Mouse (Mus musculus) lung, adult 2 months (tissue): ENCODE measurements around the gene Apod. TPM values are rescaled to one million over a fixed set of nuclear protein-coding genes. Genes with fewer than 3 reads are reported as not detected.

Experiments
- DNase-seq: peaks from one replicate; pipeline ENCODE4 v3.0.0; 2022
- H3K4me1 ChIP-seq: fragments of 200-500 bp; 2 replicates; pipeline ENCODE4 v1.6.1; 2011; ENCODE audit warnings: low read length; ENCODE audit not compliant: control insufficient read depth, insufficient read depth
- H3K4me3 ChIP-seq: fragments of 200-500 bp; replicated peaks from 2 replicates; pipeline ENCODE3; 2011; ENCODE audit warnings: low read depth, mild to moderate bottlenecking, control low read depth, low read length; ENCODE audit errors: extremely low read depth
- CTCF ChIP-seq: fragments of 200-500 bp; IDR thresholded peaks from 2 replicates; pipeline ENCODE4 v1.5.1; 2011; ENCODE audit warnings: mild to moderate bottlenecking, low read length, control low read depth; ENCODE audit not compliant: insufficient read depth
- POLR2A ChIP-seq: fragments of 200-500 bp; IDR thresholded peaks from 2 replicates; pipeline ENCODE4 v1.6.1; 2011; ENCODE audit warnings: low read depth, mild to moderate bottlenecking, control low read depth, low read length, borderline replicate concordance; ENCODE audit errors: extremely low read depth
- WGBS: fragments of 180-500 bp; shearing (Covaris S2); methylation state at CpG from one replicate; pipeline ENCODE4 v1.1.7; 2018; 5-methylcytosine and 5-hydroxymethylcytosine counted together
- polyA plus RNA-seq: library from polyadenylated mRNA; depleted of rRNA; stranded (reverse); fragments of >200 nt; gene quantifications from 2 replicates; pipeline ENCODE4 v1.2.3, GENCODE M21; 2012

Gene Apod
- polyA plus RNA-seq, 1 experiment, result 5.1 TPM

DNA sequence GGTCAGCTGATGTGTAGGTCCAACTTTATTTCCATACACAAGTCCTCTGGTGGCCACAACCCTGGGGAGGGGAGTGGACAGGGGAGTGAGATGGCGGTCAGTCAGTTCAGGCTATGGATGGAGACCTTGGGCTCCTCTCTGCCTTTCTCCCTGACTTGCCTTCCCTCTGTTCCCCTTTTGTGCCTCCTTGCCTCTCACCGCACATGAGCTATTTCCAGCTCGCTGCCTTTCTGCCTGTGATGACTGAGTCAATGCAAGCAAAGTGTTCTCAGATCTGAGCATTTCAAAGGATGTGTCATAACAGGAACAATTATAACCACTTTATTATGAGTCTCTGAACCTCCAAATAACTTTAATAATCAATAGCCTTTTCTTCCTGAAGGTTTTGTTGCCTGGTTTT is 2.3 kb downstream of the Apod start:
- DNase-seq, result no peak
- Histone ChIP-seq H3K4me1 (0 out of 2 replicates have a peak, but pooled peaks cover 2% of the 10 kb centered on the region), H3K4me3 (no peak overlapping the region)
- WGBS, result 84% methylated on average over 3 of the region's 3 CpGs
- no peak for TF ChIP-seq POLR2A
- TF ChIP-seq CTCF, result no peak

DNA sequence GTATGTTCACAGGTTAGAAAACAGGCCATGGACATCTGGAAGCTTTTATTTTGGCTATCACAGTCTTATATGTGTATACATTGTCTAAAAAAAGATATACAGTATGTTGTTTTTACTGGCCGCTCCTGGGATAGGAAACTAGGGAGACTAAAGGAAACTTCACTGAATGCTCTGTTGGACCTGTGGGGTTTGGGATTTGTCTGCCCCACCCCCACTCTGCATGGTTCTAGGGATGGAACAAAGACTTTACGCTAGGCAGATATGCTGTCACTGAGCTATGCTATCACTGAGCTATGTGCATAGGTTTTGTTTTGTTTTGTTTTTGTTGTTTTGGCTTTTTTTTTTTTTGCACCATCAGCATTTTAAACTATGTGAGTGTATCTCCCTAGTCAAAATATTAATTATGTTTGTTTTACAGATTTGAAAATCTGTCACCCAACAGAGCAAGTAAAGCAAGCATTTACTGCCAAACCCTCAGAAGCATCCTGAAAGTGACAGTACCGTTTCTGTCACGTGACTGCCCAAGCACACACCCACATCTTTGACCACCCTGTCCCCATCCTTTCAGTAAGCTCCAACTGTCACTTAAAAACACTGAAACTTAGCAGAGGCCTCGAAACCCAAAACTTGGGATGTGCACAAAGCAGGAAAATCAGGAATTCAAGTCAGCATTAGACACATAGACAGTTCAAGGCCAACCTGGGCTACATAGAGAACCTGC is 9.2 kb downstream of the Apod start:
- TF ChIP-seq CTCF (no peak), POLR2A (no peak)
- H3K4me3 ChIP-seq, result no peak overlapping the region
- 80% methylated on average over 5 of the region's 5 CpGs for WGBS
- DNase-seq, result no peak
- H3K4me1 ChIP-seq, result no peaks in the 10 kb centered on the region

DNA sequence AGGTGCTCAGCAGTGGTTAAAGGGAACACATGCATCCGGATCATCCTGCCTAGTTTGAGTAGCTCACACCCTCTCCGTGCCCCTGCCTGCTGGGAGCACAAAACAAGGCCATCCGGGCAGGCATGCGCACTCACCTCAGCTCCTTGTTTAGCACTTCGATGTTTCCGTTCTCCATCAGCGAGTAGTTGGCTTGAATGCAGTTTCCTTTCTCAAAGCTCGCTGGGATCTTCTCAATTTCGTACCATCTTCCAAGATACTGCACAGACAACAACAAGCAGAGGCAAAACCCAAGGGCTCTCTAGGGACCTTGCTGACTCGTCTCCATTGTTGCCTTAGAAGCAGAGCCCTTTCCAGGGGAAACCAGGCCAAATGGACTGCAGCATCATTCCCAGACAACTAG is 11.3 kb downstream of the Apod start:
- DNase-seq, result no peak

DNA sequence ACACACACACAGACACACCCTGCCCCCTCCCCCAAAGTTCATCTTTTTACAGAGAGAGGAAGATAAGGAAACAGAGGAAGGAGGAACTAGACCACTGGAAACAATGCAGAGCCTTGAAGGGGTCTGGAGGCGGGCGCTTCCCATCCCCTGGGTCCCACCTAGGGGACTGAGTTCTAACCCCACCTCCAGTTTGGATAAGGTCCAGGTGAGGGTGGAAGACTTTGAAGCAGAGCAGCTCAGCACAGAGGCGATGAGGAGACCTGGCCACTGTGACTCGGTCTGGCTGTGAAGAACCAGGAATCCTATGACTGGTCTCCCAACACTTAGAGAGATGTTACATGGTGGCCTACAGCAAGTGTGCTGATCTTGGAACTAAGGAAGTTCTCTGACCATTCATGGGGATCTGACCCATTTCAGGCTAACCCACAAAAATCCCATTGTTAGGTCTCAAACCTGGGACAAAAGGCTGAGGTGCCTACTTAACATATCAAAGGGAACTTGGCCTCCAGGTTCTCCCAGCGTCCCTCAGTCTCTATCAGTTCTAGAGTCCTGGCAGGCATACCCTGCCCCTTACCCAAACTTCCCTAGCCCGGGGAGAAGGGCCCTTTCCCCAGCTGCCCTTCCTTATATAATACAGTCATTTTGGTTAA is 13.6 kb downstream of the Apod start:
- WGBS, result 86% methylated on average over 6 of the region's 6 CpGs
- no peak for DNase-seq
- TF ChIP-seq CTCF (no peak), POLR2A (no peak)
- no peaks in the 10 kb centered on the region; the same call in 1 of the 2 replicates for H3K4me1 ChIP-seq
- no peak overlapping the region for H3K4me3 ChIP-seq

More for the DNA sequence above, 11.3 kb downstream of the Apod start:
- Histone ChIP-seq H3K4me1 (no peaks in the 10 kb centered on the region), H3K4me3 (no peak overlapping the region)
- 63% methylated on average over 10 of the region's 10 CpGs for WGBS
- TF ChIP-seq CTCF (no peak), POLR2A (no peak)

DNA sequence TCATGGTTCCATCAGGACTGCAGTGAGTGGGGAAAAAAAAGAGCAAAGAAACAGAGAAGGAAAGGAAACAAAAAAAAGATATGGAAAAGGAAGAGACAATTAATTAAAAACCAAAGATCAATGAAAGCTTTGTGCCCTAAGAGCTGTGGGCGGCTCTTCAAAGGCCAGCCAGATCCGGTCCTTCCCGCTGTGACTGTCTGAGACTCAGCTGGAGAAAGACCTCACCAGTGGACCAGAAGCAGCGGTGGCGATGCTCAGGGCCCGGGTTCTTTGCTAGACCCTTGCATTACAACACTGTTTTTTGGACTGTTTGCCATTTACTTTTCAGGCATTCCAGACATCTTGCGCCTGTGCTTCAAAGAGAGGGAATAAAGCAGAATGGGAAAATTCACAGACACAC is 14.1 kb downstream of the Apod start:
- WGBS, result 53% methylated on average over 7 of the region's 7 CpGs
- H3K4me3 ChIP-seq, result no peak overlapping the region
- TF ChIP-seq POLR2A (no peak), CTCF (no peak)
- H3K4me1 ChIP-seq, result no peaks in the 10 kb centered on the region; the same call in 1 of the 2 replicates
- DNase-seq, result no peak

DNA sequence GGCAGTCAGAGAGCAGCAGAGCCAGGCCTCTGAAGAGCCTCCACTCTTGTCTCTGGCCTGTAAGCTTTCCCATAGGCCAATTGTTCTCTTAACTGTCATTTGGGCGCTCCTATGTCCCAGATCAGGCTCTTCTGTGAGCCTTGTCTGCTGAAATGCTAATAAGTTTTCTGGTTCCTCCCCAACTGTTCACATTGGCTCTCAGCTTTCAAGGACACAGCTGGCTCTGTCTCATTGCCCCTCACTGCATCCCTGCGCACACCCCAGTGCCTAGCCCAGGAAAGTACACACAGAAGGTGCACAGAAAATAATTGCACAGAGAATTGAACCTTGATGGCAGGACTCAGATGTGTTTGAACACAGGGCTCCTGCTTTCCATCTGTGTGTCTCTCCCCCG is 14.7 kb downstream of the Apod start:
- TF ChIP-seq CTCF, result no peak
- TF ChIP-seq POLR2A, result no peak
- Histone ChIP-seq H3K4me3 (no peak overlapping the region), H3K4me1 (no peaks in the 10 kb centered on the region; the same call in 1 of the 2 replicates)
- no peak for DNase-seq
- WGBS, result 69% methylated on average over 3 of the region's 3 CpGs

DNA sequence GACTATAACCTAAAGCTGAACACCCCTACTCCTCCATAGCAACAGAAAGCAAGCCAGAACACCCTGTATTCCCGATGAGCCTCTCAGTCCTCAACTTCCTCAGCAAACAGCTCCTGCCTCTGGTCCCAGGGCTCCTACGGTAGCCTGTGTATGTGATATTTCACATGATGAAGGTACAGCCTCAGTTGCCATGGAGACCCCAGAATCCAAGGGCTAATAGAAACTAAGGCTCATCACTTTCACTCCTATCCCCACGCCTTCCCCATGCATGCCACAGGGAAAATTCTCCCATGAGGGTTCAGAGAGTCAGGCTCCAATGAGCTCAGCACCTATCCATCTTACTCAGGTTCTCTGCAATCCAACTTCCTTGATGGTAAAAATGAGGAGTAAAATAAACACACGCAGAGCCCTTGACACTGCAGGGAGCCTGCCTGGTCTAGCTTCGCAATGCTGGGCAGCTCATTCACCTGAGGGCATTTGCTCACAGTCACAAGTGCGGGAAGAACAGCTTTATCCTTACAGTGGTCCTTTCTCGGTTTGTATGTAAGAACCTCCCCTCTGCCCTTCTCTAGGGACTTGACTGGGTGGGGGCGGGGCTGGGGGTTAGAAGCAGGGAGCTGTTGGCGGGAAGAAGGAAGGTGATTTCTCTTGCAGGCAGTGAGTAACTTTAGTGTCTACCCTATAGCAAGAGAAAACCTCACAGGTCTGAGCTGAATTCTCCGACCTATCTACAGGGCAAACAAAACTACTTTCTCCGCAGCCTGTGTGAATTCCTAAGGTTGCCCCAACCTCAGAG is 15.2 kb downstream of the Apod start:
- 69% methylated on average over 11 of the region's 11 CpGs for WGBS
- TF ChIP-seq POLR2A, result no peak
- no peak for TF ChIP-seq CTCF
- Histone ChIP-seq H3K4me1 (no peaks in the 10 kb centered on the region; the same call in 1 of the 2 replicates), H3K4me3 (no peak overlapping the region)
- no peak for DNase-seq

DNA sequence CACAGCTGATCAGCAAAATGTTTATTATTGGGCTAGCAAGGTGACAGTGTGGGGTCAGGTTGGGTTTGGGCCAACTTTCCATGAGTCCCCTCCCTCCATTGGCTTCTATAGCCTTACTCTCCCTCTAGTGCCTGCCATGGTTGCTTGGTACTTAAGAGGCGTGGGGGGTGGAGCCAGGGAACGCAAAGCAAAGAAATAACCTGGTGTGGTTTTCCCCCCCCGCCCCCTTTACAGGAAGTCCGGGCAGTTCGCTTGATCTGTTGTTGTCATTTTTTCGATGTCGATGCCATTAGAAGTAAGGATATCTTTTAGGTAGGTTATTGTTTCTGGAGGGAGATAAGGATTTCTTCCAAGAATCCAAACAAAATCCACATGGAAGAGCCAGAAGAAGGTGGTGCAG is 17.5 kb downstream of the Apod start:
- Histone ChIP-seq H3K4me1 (no peaks in the 10 kb centered on the region; the same call in 1 of the 2 replicates), H3K4me3 (no peak overlapping the region)
- TF ChIP-seq CTCF (no peak), POLR2A (no peak)
- DNase-seq, result no peak
- 60% methylated on average over 7 of the region's 7 CpGs for WGBS

DNA sequence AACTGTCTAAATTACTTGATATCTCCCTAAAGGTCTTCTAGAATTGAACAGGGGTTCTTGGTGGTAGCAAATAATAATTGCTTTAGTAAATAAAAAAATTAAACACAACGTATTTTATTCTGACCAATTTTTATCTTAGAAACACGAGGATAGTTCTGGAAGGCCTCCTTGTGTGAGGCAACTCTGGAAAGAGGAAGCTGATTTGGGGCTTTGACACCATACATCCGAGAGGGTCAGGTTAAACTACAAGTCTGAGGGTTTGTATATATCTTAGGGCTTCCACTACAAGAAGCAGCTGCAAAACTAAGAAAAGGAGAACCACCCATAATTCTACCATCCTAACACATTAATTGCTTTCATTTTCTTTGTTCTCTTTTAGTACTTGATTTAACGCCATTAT is 20.8 kb downstream of the Apod start:
- Histone ChIP-seq H3K4me1 (peaks cover 4% of the 10 kb centered on the region), H3K4me3 (no peak overlapping the region)
- no peak for TF ChIP-seq CTCF
- no peak for TF ChIP-seq POLR2A
- WGBS, result 51% methylated on average over 4 of the region's 4 CpGs
- DNase-seq, result no peak

DNA sequence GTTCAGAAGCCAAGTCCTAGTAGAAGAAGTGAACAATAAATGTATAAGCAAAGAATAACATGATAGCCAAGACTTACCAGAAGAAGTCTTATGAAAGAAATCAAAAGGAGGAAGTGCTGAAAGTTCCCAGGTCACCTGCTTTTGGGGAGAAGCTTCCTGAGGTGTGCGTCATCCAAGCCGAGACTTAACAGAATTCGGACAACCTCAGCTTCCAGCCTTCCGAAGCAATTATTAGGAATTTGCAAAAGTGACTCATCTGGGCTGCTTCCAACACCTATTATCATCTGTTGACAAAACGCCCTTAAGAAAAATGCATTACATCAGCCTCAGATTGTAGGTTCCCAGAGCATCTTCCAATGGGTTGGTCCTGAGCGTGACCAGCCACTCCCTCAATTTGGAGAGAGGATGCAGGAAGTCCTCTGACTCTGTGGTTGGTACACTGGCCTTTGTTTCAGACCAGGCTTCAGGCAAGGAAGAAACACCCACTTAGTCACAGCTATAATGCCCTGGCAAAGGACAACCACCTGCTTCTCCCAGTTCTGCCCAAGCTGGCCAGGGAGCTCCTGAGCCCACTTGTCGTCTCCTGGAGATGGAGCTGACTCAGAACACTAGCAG is 23.8 kb downstream of the Apod start:
- 17% methylated on average over 7 of the region's 7 CpGs for WGBS
- H3K4me3 ChIP-seq, result no peak overlapping the region
- no peak for DNase-seq

More for the DNA sequence above, 23.8 kb downstream of the Apod start:
- TF ChIP-seq CTCF (no peak), POLR2A (peak; percentile 46; the same call in 1 of the 2 replicates)
- H3K4me1 ChIP-seq, result peaks cover 4% of the 10 kb centered on the region
